Mouse (Mus musculus) forebrain, embryonic 10.5 days (tissue): Measurements from ENCODE around the gene Gm11733. TPM values are rescaled to one million over a fixed set of nuclear protein-coding genes. Genes with fewer than 3 reads are reported as not detected.

ENCODE experiments used
- DNase-seq: peaks from one replicate; pipeline ENCODE4 v3.0.0-alpha.2; 2017; ENCODE audit warnings: low spot score; ENCODE audit errors: extremely low spot score
- H3K27ac ChIP-seq: fragments of 300-500 bp; sonication (generic); 2 replicates; pipeline ENCODE4 v1.5.1; 2016; ENCODE audit warnings: mild to moderate bottlenecking
- H3K27me3 ChIP-seq: fragments of 300-500 bp; sonication (generic); 2 replicates; pipeline ENCODE4 v1.6.1; 2016; ENCODE audit warnings: mild to moderate bottlenecking; ENCODE audit not compliant: poor library complexity, severe bottlenecking
- H3K36me3 ChIP-seq: fragments of 300-500 bp; sonication (generic); replicated peaks from 2 replicates; pipeline ENCODE4 v1.6.1; 2016; ENCODE audit warnings: mild to moderate bottlenecking, moderate library complexity
- H3K4me1 ChIP-seq: fragments of 300-500 bp; sonication (generic); 2 replicates; pipeline ENCODE4 v1.6.1; 2016
- H3K4me3 ChIP-seq: fragments of 300-500 bp; sonication (generic); 2 replicates; pipeline ENCODE4 v1.5.1; 2016; ENCODE audit warnings: mild to moderate bottlenecking, moderate library complexity
- H3K9me3 ChIP-seq: fragments of 300-500 bp; sonication (generic); 2 replicates; pipeline ENCODE4 v1.6.1; 2016; ENCODE audit warnings: mild to moderate bottlenecking, moderate library complexity
- WGBS: fragments of 180-500 bp; shearing (Covaris S2); methylation state at CpG from one replicate; pipeline ENCODE4 v1.1.7; 2016; 5-methylcytosine and 5-hydroxymethylcytosine counted together
- polyA plus RNA-seq: library from polyadenylated mRNA; unstranded; fragments of >200 nt; fragmentation: Nextera tagmentation; extraction: Ambion mirVana; gene quantifications from 2 replicates; pipeline ENCODE4 v1.2.1, GENCODE M21; 2016

Gene Gm11733
- polyA plus RNA-seq, 1 experiment from 2014 or later, result not detected

- 54% methylated on average over 12 of the region's 12 CpGs for WGBS
- Histone ChIP-seq H3K36me3 (0 out of 2 replicates have a peak, but pooled peaks cover 2% of the 10 kb centered on the region), H3K27ac (peak overlapping the region; percentile 91), H3K27me3 (peaks cover 40% of the 10 kb centered on the region), H3K4me1 (peaks cover 85% of the 10 kb centered on the region), H3K4me3 (peak overlapping the region; percentile 11; the same call in 1 of the 2 replicates), H3K9me3 (peaks cover 10% of the 10 kb centered on the region; the same call in 1 of the 2 replicates)
- no peak for DNase-seq
These were observed 4.4 kb upstream of the Gm11733 start for GRCm38 (mm10) chr11:117479746-117480145.

GRCm38 (mm10) chr11:117482300-117482676, 1.9 kb upstream of the Gm11733 start:
- H3K27ac ChIP-seq, result peak overlapping the region; percentile 74
- 13% methylated on average over 11 of the region's 11 CpGs for WGBS
- DNase-seq, result no peak

GRCm38 (mm10) chr11:117482677-117483511, 1.3 kb upstream of the Gm11733 start:
- DNase-seq, result peak; percentile 56
- no peaks in the 10 kb centered on the region for H3K36me3 ChIP-seq
- WGBS, result 2% methylated on average over 25 of the region's 26 CpGs
- peak overlapping the region; percentile 74 for H3K27ac ChIP-seq
- H3K9me3 ChIP-seq, result peaks cover 3% of the 10 kb centered on the region; the same call in 1 of the 2 replicates
- peaks cover 44% of the 10 kb centered on the region for H3K27me3 ChIP-seq
- peaks cover 69% of the 10 kb centered on the region for H3K4me1 ChIP-seq
- H3K4me3 ChIP-seq, result peak overlapping the region; percentile 37

More at GRCm38 (mm10) chr11:117482300-117482676, 1.9 kb upstream of the Gm11733 start:
- H3K4me3 ChIP-seq, result peak overlapping the region; percentile 37
- 0 out of 2 replicates have a peak, but pooled peaks cover 2% of the 10 kb centered on the region for H3K36me3 ChIP-seq
- H3K4me1 ChIP-seq, result peaks cover 72% of the 10 kb centered on the region
- peaks cover 50% of the 10 kb centered on the region for H3K27me3 ChIP-seq
- H3K9me3 ChIP-seq, result peaks cover 9% of the 10 kb centered on the region; the same call in 1 of the 2 replicates

- no peaks in the 10 kb centered on the region for H3K36me3 ChIP-seq
- H3K9me3 ChIP-seq, result peaks cover 8% of the 10 kb centered on the region; the same call in 1 of the 2 replicates
- WGBS, result 43% methylated on average over 17 of the region's 17 CpGs
- H3K27ac ChIP-seq, result peak overlapping the region; percentile 91
- peaks cover 13% of the 10 kb centered on the region for H3K27me3 ChIP-seq
- H3K4me3 ChIP-seq, result peak overlapping the region; percentile 31
- H3K4me1 ChIP-seq, result peaks cover 56% of the 10 kb centered on the region
- DNase-seq, result peak; percentile 65
These were observed 7.4 kb downstream of the Gm11733 start for GRCm38 (mm10) chr11:117491408-117492208.

- H3K4me1 ChIP-seq, result peaks cover 61% of the 10 kb centered on the region
- WGBS, result 3% methylated on average over 1 of the region's 1 CpGs
- H3K36me3 ChIP-seq, result no peaks in the 10 kb centered on the region
- DNase-seq, result peak; percentile 76
- H3K9me3 ChIP-seq, result peaks cover 8% of the 10 kb centered on the region; the same call in 1 of the 2 replicates
- peak overlapping the region; percentile 91 for H3K27ac ChIP-seq
- H3K4me3 ChIP-seq, result peak overlapping the region; percentile 31
- peaks cover 13% of the 10 kb centered on the region for H3K27me3 ChIP-seq
These were observed 8.0 kb downstream of the Gm11733 start for GRCm38 (mm10) chr11:117492209-117492505.

GRCm38 (mm10) chr11:117496812-117497211, 12.6 kb downstream of the Gm11733 start:
- DNase-seq, result no peak
- Histone ChIP-seq H3K4me3 (peak overlapping the region; percentile 38; the same call in 1 of the 2 replicates), H3K27ac (peak overlapping the region; percentile 93), H3K9me3 (0 out of 2 replicates have a peak, but pooled peaks cover 4% of the 10 kb centered on the region), H3K36me3 (no peaks in the 10 kb centered on the region), H3K27me3 (peaks cover 13% of the 10 kb centered on the region), H3K4me1 (peaks cover 68% of the 10 kb centered on the region)
- 44% methylated on average over 4 of the region's 4 CpGs for WGBS

- Histone ChIP-seq H3K27me3 (peaks cover 13% of the 10 kb centered on the region), H3K4me3 (peak overlapping the region; percentile 38), H3K9me3 (0 out of 2 replicates have a peak, but pooled peaks cover 4% of the 10 kb centered on the region), H3K27ac (peak overlapping the region; percentile 93), H3K36me3 (no peaks in the 10 kb centered on the region), H3K4me1 (peaks cover 61% of the 10 kb centered on the region)
- peak; percentile 78 for DNase-seq
- 14% methylated on average over 16 of the region's 16 CpGs for WGBS
These were observed 13.3 kb downstream of the Gm11733 start for GRCm38 (mm10) chr11:117497256-117498136.

GRCm38 (mm10) chr11:117498137-117498511, 14.0 kb downstream of the Gm11733 start:
- 64% methylated on average over 1 of the region's 1 CpGs for WGBS
- Histone ChIP-seq H3K27me3 (peaks cover 13% of the 10 kb centered on the region), H3K36me3 (no peaks in the 10 kb centered on the region), H3K27ac (peak overlapping the region; percentile 93), H3K4me1 (peaks cover 55% of the 10 kb centered on the region), H3K9me3 (0 out of 2 replicates have a peak, but pooled peaks cover 4% of the 10 kb centered on the region), H3K4me3 (peak overlapping the region; percentile 38; the same call in 1 of the 2 replicates)
- no peak for DNase-seq

GRCm38 (mm10) chr11:117508972-117509371, 24.8 kb downstream of the Gm11733 start:
- DNase-seq, result no peak
- Histone ChIP-seq H3K4me1 (no peaks in the 10 kb centered on the region), H3K4me3 (no peak overlapping the region), H3K9me3 (peaks cover 7% of the 10 kb centered on the region), H3K36me3 (no peaks in the 10 kb centered on the region), H3K27ac (no peak overlapping the region), H3K27me3 (no peaks in the 10 kb centered on the region)
- WGBS, result 98% methylated on average over 4 of the region's 4 CpGs

- Histone ChIP-seq H3K36me3 (no peaks in the 10 kb centered on the region), H3K4me3 (no peak overlapping the region), H3K9me3 (no peaks in the 10 kb centered on the region; the same call in 1 of the 2 replicates), H3K27ac (peak overlapping the region; percentile 49), H3K27me3 (no peaks in the 10 kb centered on the region), H3K4me1 (peaks cover 10% of the 10 kb centered on the region)
- WGBS, result 86% methylated on average over 10 of the region's 10 CpGs
- no peak for DNase-seq
These were observed 31.7 kb downstream of the Gm11733 start for GRCm38 (mm10) chr11:117515718-117516421.

- Histone ChIP-seq H3K4me1 (peaks cover 10% of the 10 kb centered on the region), H3K9me3 (no peaks in the 10 kb centered on the region; the same call in 1 of the 2 replicates), H3K4me3 (no peak overlapping the region), H3K36me3 (no peaks in the 10 kb centered on the region), H3K27ac (peak overlapping the region; percentile 49), H3K27me3 (no peaks in the 10 kb centered on the region)
- no peak for DNase-seq
- 88% methylated on average over 3 of the region's 3 CpGs for WGBS
These were observed 32.2 kb downstream of the Gm11733 start for GRCm38 (mm10) chr11:117516422-117516796.
